Mouse (Mus musculus): ENCODE measurements around the gene Olfr564.

Gene Olfr564

DNA sequence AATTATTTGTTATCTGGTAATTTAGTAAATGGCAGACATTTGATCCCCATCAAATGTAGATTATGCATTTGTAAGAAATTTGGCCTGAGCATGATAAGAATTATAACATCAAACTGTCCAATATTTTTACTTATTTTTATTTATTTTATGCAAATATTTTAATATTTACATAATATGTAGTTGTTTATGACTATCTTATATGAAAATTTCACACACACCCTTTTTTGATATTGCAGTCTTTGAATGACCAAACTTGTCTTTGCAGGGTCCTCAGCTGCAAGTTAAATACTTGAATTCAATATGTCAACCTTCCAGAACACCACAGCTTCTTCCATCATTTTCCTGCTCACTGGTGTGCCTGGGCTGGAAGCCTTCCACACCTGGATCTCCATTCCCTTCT is at the start of gene Olfr564:
Olfr564 (plus strand) TSS at position 301 of the 400 bp plus-strand sequence.
- DNase-seq (ENCODE audit: low spot score): no peak

DNA sequence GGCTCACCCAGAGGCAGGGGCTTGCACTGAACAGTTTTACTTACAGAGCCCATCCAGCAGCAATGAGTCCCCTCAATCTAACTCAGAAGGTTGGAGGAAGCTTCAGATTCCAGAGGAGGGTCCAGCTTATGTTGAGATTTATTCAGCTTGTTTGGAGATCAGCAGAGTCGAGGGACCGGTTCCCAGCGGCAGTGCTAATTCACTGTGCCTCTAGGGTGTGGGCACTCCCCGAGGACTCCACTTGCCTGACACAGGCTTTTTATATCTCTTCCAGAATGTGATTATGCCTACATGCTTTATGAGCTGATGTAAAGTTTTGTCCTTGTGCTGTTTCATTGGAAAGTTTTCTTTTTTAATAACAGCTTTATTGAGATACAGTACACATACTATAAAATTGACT is 44.0 kb upstream of the Olfr564 start, which contains the start of the genes Olfr560 and Olfr78:
Olfr560 (minus strand) TSS at position 101 of the 400 bp plus-strand sequence.
Olfr78 (minus strand) TSS at position 206 of the 400 bp plus-strand sequence.
- no peak for DNase-seq (ENCODE audit: low spot score)

DNA sequence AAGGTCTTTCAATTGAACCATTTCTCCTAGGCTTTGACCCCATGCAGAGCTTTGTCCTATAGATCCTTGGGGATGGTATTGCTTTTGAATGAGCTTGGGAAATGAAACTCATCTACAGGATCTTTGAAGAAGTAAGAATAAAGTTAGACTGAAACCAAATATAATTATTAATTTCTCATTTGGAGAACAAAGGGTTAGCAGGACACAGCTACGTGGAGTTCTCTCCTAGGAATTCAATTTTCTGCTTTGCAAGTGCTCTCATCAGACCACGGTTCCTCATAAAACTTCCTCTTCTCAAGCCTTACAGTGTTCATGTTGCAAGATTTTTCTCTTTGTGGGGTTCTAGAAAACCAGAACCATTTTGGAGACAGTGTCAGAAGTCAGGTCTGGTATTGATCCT is 32.4 kb upstream of the Olfr564 start, which contains the start of gene Olfr561:
Olfr561 (plus strand) TSS at position 301 of the 400 bp plus-strand sequence.
- DNase-seq (ENCODE audit: low spot score): no peak

Measured in left cerebral cortex, adult 11 months (tissue).